Comparison of ENCODE assay signal across 9 mouse cellular contexts in the genomic region with DNA sequence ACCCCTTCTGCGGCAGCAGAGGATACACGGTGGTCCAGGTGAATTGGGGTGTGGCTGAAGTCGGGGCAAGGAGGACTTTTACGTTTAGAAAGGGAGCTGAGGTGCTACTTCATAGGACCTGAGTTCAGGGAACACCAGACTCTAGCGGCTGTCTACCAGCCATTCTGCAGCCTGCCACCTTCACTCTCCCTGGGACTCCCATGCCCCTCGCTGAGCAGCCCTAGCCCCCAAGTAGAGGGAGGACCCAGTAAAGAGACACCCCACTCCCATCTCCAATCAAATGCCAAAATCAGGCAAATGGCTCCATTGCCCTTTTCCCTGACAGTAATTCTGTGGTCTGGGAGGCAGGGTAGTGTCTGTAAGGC. TPM values are rescaled to one million over a fixed set of nuclear protein-coding genes. Genes with fewer than 3 reads are reported as not detected.
A peak's percentile ranks its signal among the peaks of the same experiment; 100 is the strongest.
DNase-seq lines count a peak whose midpoint lies in the region; ATAC-seq and TF ChIP-seq lines count a peak whose summit lies in the region.
"Had no signal": no experiment of that assay in that cellular context is flagged by ENCODE, and none has a peak within 500 bp of the region (broad histone marks: within the 10 kb centered on the region; RNA-seq: fewer than 3 reads in every experiment).

No protein-coding gene starts in this region.

- H3K4me1 ChIP-seq in liver, adult 2 months (ENCODE audit: control insufficient read depth, insufficient read depth, low read length), result peaks cover 11% of the 10 kb centered on the region; the same call in 1 of the 2 replicates
- H3K4me1 ChIP-seq in bone marrow, adult 2 months (ENCODE audit: control insufficient read depth, insufficient read depth, low read length), result peaks cover 10% of the 10 kb centered on the region
- peaks cover 9% of the 10 kb centered on the region; the same call in 1 of the 2 replicates for H3K4me1 ChIP-seq in embryonic facial prominence, embryonic 14.5 days (ENCODE audit: control insufficient read depth, insufficient read depth, low read length)
- peaks cover 7 to 40% of the 10 kb centered on the region in 2 experiments for H3K4me1 ChIP-seq in liver, embryonic 14.5 days (replicated peaks; ENCODE audit: control insufficient read depth in 2 of 2, insufficient read depth in 2 of 2, low read length in 1 of 2)

- ATAC-seq in embryonic facial prominence, embryonic 14.5 days (ENCODE audit: low read depth), result no peak
- peak; percentile 11 for ATAC-seq in liver, embryonic 14.5 days (ENCODE audit: insufficient read depth)

- no peaks in the 10 kb centered on the region for H3K27me3 ChIP-seq in liver, adult 2 months (ENCODE audit: control insufficient read depth, insufficient read depth, low read length)
- H3K27me3 ChIP-seq in embryonic facial prominence, embryonic 14.5 days (replicated peaks; ENCODE audit: control insufficient read depth, insufficient read depth, low read length), result no peaks in the 10 kb centered on the region
- no peaks in the 10 kb centered on the region for H3K27me3 ChIP-seq in liver, embryonic 14.5 days (ENCODE audit: control insufficient read depth, insufficient read depth, low read length)

- no peak for DNase-seq in liver, adult 2 months (ENCODE audit: extremely low read depth, low read depth, low spot score)
- DNase-seq in liver, result no peak
- DNase-seq in embryonic facial prominence, embryonic 14.5 days (ENCODE audit: low spot score), result no peak
- no peak for DNase-seq in liver, embryonic 14.5 days (ENCODE audit: low read depth in 3 of 3, low spot score in 3 of 3)
- no peak for DNase-seq in right cerebral cortex, postnatal 10 days (ENCODE audit: low spot score in 2 of 2)
- DNase-seq in frontal cortex, postnatal 10 days (ENCODE audit: low spot score in 2 of 2), result no peak
- no peak for DNase-seq in spleen, postnatal 4 days (ENCODE audit: low spot score in 2 of 2)

- no peak for TF ChIP-seq POLR2A in liver, adult 2 months (IDR thresholded peaks at IDR 0.05; ENCODE audit: extremely low read depth, insufficient read depth, low read length)
- no peak for TF ChIP-seq POLR2A in bone marrow, adult 2 months (IDR thresholded peaks at IDR 0.05; ENCODE audit: borderline replicate concordance, control insufficient read depth, low read depth, low read length)

- H3K36me3 ChIP-seq in liver, adult 2 months (ENCODE audit: control insufficient read depth, insufficient read depth, low read length), result peaks cover 21% of the 10 kb centered on the region
- H3K36me3 ChIP-seq in embryonic facial prominence, embryonic 14.5 days (ENCODE audit: control insufficient read depth, insufficient read depth, low read length), result peaks cover 31% of the 10 kb centered on the region
- H3K36me3 ChIP-seq in liver, embryonic 14.5 days (replicated peaks; ENCODE audit: control insufficient read depth, insufficient read depth, low read depth), result peaks cover 36% of the 10 kb centered on the region

- peak overlapping the region; percentile 42 for H3K27ac ChIP-seq in liver, adult 2 months (replicated peaks; ENCODE audit: insufficient read depth, low read depth, low read length)
- peak overlapping the region; percentile 31 for H3K27ac ChIP-seq in bone marrow, adult 2 months (ENCODE audit: control insufficient read depth, insufficient read depth, low read depth, low read length, poor library complexity)
- no peak overlapping the region for H3K27ac ChIP-seq in embryonic facial prominence, embryonic 14.5 days (replicated peaks; ENCODE audit: low read depth, low read length)
- H3K27ac ChIP-seq in liver, embryonic 14.5 days, result no peak overlapping the region

- TF ChIP-seq EP300 in liver, embryonic 14.5 days (IDR thresholded peaks at IDR 0.05; ENCODE audit: low read depth), result no peak

- H3K79me2 ChIP-seq in liver, adult 2 months (ENCODE audit: control insufficient read depth, insufficient read depth, low read length), result peaks cover 2% of the 10 kb centered on the region; the same call in 1 of the 2 replicates

- TF ChIP-seq CTCF in liver, adult 2 months (IDR thresholded peaks at IDR 0.05; ENCODE audit: low read depth, low read length), result no peak
- TF ChIP-seq CTCF in bone marrow, adult 2 months (IDR thresholded peaks at IDR 0.05; ENCODE audit: control insufficient read depth, insufficient read depth, low read length), result no peak
- no peak for TF ChIP-seq CTCF in liver, embryonic 14.5 days (IDR thresholded peaks at IDR 0.05; ENCODE audit: low read depth)

- H3K9me3 ChIP-seq in embryonic facial prominence, embryonic 14.5 days (ENCODE audit: control insufficient read depth, low read length), result no peaks in the 10 kb centered on the region
- H3K9me3 ChIP-seq in liver, embryonic 14.5 days (ENCODE audit: control insufficient read depth, low read length), result no peaks in the 10 kb centered on the region

- peak overlapping the region; percentile 39 for H3K9ac ChIP-seq in liver, adult 2 months (ENCODE audit: low read depth, low read length)
- H3K9ac ChIP-seq in embryonic facial prominence, embryonic 14.5 days (ENCODE audit: low read depth, low read length), result peak overlapping the region; percentile 10; the same call in 1 of the 2 replicates
- peak overlapping the region; percentile 44 for H3K9ac ChIP-seq in liver, embryonic 14.5 days (replicated peaks)

- 2% methylated on average over 6 of the region's 6 CpGs for WGBS in liver, adult 2 months
- under 1% methylated on average over 6 of the region's 6 CpGs for WGBS in bone marrow, adult 2 months
- 5% methylated on average over 6 of the region's 6 CpGs for WGBS in embryonic facial prominence, embryonic 14.5 days
- WGBS in liver, embryonic 14.5 days (ENCODE audit: insufficient replicate concordance), result 4% methylated on average over 6 of the region's 6 CpGs

- H3K4me3 ChIP-seq in liver, adult 2 months (ENCODE audit: insufficient read depth, low read depth, low read length), result peak overlapping the region; percentile 48
- H3K4me3 ChIP-seq in bone marrow, adult 2 months (replicated peaks; ENCODE audit: control insufficient read depth, low read depth, low read length), result peak overlapping the region; percentile 57
- H3K4me3 ChIP-seq in embryonic facial prominence, embryonic 14.5 days (ENCODE audit: low read depth, low read length), result peak overlapping the region; percentile 14; the same call in 1 of the 2 replicates
- H3K4me3 ChIP-seq in liver, embryonic 14.5 days (ENCODE audit: insufficient read depth in 1 of 2, low read depth in 2 of 2, low read length in 2 of 2), result peak overlapping the region; percentile 48 to 55

- H3K4me2 ChIP-seq in embryonic facial prominence, embryonic 14.5 days (ENCODE audit: low read depth, low read length), result peak overlapping the region; percentile 46
- H3K4me2 ChIP-seq in liver, embryonic 14.5 days (ENCODE audit: low read depth), result peak overlapping the region; percentile 57

RNA-seq across cellular contexts. Expression of gene Slc17a9, which starts 0.3 kb away (rescaled TPM):
- total RNA-seq in liver, adult 2 months (2014; rRNA removed), result 3.5 and 4.5 TPM in 2 replicates
- polyA plus RNA-seq in liver, adult 2 months (2012; rRNA removed), result 9.1 and 10.9 TPM in 2 replicates
- 19.4 and 35.6 TPM in 2 replicates for polyA plus RNA-seq in bone marrow, adult 2 months (2011; ENCODE audit: insufficient read depth, insufficient read length, low replicate concordance, missing spikeins)
- 1.5 and 2.9 TPM in 2 replicates for polyA plus RNA-seq in embryonic facial prominence, embryonic 14.5 days (2014; fragmentation: Nextera tagmentation; extraction: Ambion mirVana)
- polyA plus RNA-seq in liver, embryonic 14.5 days (2012; rRNA removed), result 7.7 and 10.5 TPM in 2 replicates
- 5.6 and 6.8 TPM in 2 replicates for polyA plus RNA-seq in liver, embryonic 14.5 days (2014; fragmentation: Nextera tagmentation; extraction: Ambion mirVana)

RNA-seq across cellular contexts. Expression of gene Gid8, which starts 15.5 kb away (rescaled TPM):
- total RNA-seq in liver, adult 2 months (2014; rRNA removed), result 52.4 and 54.7 TPM in 2 replicates
- polyA plus RNA-seq in liver, adult 2 months (2012; rRNA removed), result 23.6 and 24.3 TPM in 2 replicates
- 79.0 and 81.5 TPM in 2 replicates for polyA plus RNA-seq in bone marrow, adult 2 months (2011; ENCODE audit: insufficient read depth, insufficient read length, low replicate concordance, missing spikeins)
- polyA plus RNA-seq in embryonic facial prominence, embryonic 14.5 days (2014; fragmentation: Nextera tagmentation; extraction: Ambion mirVana), result 56.8 and 59.4 TPM in 2 replicates
- 62.6 and 87.4 TPM in 2 replicates for polyA plus RNA-seq in liver, embryonic 14.5 days (2012; rRNA removed)
- 121 and 127 TPM in 2 replicates for polyA plus RNA-seq in liver, embryonic 14.5 days (2014; fragmentation: Nextera tagmentation; extraction: Ambion mirVana)

RNA-seq across cellular contexts. Expression of gene Dido1, which starts 15.6 kb away (rescaled TPM):
- total RNA-seq in liver, adult 2 months (2014; rRNA removed), result 26.0 and 27.1 TPM in 2 replicates
- 7.3 and 10.0 TPM in 2 replicates for polyA plus RNA-seq in liver, adult 2 months (2012; rRNA removed)
- 15.5 and 36.0 TPM in 2 replicates for polyA plus RNA-seq in bone marrow, adult 2 months (2011; ENCODE audit: insufficient read depth, insufficient read length, low replicate concordance, missing spikeins)
- polyA plus RNA-seq in embryonic facial prominence, embryonic 14.5 days (2014; fragmentation: Nextera tagmentation; extraction: Ambion mirVana), result 26.0 and 27.8 TPM in 2 replicates
- polyA plus RNA-seq in liver, embryonic 14.5 days (2012; rRNA removed), result 9.1 and 12.2 TPM in 2 replicates
- polyA plus RNA-seq in liver, embryonic 14.5 days (2014; fragmentation: Nextera tagmentation; extraction: Ambion mirVana), result 10.4 and 12.2 TPM in 2 replicates

RNA-seq across cellular contexts. Expression of gene Bhlhe23, which starts 51.3 kb away (rescaled TPM):
- not detected in 2 replicates for total RNA-seq in liver, adult 2 months (2014; rRNA removed)
- not detected in 2 replicates for polyA plus RNA-seq in liver, adult 2 months (2012; rRNA removed)
- polyA plus RNA-seq in bone marrow, adult 2 months (2011; ENCODE audit: insufficient read depth, insufficient read length, low replicate concordance, missing spikeins), result not detected in 2 replicates
- 0.08 TPM in 1 of 2 replicates, not detected in the other for polyA plus RNA-seq in embryonic facial prominence, embryonic 14.5 days (2014; fragmentation: Nextera tagmentation; extraction: Ambion mirVana)
- polyA plus RNA-seq in liver, embryonic 14.5 days (2012; rRNA removed), result not detected in 2 replicates
- not detected in 2 replicates for polyA plus RNA-seq in liver, embryonic 14.5 days (2014; fragmentation: Nextera tagmentation; extraction: Ambion mirVana)
- polyA plus RNA-seq: gonadal fat pad, adult 2 months had no signal

Comparison
In these comparisons a context has a peak if more than half of its experiments do, and no peak if none do; other contexts are left out.
1. H3K27ac ChIP-seq: peak in liver, adult 2 months (single experiment) and bone marrow, adult 2 months (single experiment); none in embryonic facial prominence, embryonic 14.5 days (single experiment) and liver, embryonic 14.5 days (single experiment).
2. Peak in every context shown above with its lines, with median percentiles within 50 percentile points of each other: H3K4me3 ChIP-seq and H3K9ac ChIP-seq.